12 mouse cellular contexts compared by ENCODE assay signal in genomic region chr10:3567821-3568220, GRCm38 (mm10). TPM values are rescaled to one million over a fixed set of nuclear protein-coding genes. Genes with fewer than 3 reads are reported as not detected.
DNase-seq lines count a peak whose midpoint lies in the region; ATAC-seq and TF ChIP-seq lines count a peak whose summit lies in the region.
"Had no signal": no experiment of that assay in that cellular context is flagged by ENCODE, and none has a peak within 500 bp of the region (broad histone marks: within the 10 kb centered on the region; RNA-seq: fewer than 3 reads in every experiment).

No protein-coding gene starts in this region.

- no peak for TF ChIP-seq POLR2A in CH12.LX (IDR thresholded peaks at IDR 0.05; ENCODE audit: low read depth, low read length)

- 70% methylated on average over 6 of the region's 6 CpGs for WGBS in forebrain, postnatal 0 days
- WGBS in forebrain, embryonic 14.5 days = 72% methylated on average over 6 of the region's 6 CpGs
- WGBS in liver, embryonic 14.5 days (ENCODE audit: insufficient replicate concordance) = 44% methylated on average over 6 of the region's 6 CpGs
- 62% methylated on average over 6 of the region's 6 CpGs for WGBS in liver, embryonic 11.5 days

- in situ Hi-C loops in CH12.LX (cut with MboI; ENCODE audit: low pct_ligation_motif_present, low pct_unique_long_range_greater_than_20kb, low sequenced_read_pairs) = no loop called here

- no peak overlapping the region for H3K4me2 ChIP-seq in forebrain, postnatal 0 days (ENCODE audit: low read depth)
- no peak overlapping the region for H3K4me2 ChIP-seq in forebrain, embryonic 14.5 days (ENCODE audit: low read length)
- no peak overlapping the region for H3K4me2 ChIP-seq in liver, embryonic 14.5 days (ENCODE audit: low read depth)
- H3K4me2 ChIP-seq in liver, embryonic 11.5 days = no peak overlapping the region
- no peak overlapping the region for H3K4me2 ChIP-seq in CH12.LX (ENCODE audit: insufficient read depth, low read depth, poor library complexity, severe bottlenecking)
- H3K4me2 ChIP-seq: heart, embryonic 15.5 days; limb, embryonic 12.5 days had no signal

- H3K9ac ChIP-seq in forebrain, postnatal 0 days = no peak overlapping the region
- no peak overlapping the region for H3K9ac ChIP-seq in forebrain, embryonic 14.5 days (ENCODE audit: low read length)
- no peak overlapping the region for H3K9ac ChIP-seq in liver, embryonic 14.5 days (replicated peaks)
- no peak overlapping the region for H3K9ac ChIP-seq in liver, embryonic 11.5 days (ENCODE audit: low read depth, low read length)
- no peak overlapping the region for H3K9ac ChIP-seq in CH12.LX (ENCODE audit: insufficient read depth, low read depth)
- H3K9ac ChIP-seq: heart, embryonic 15.5 days; limb, embryonic 12.5 days had no signal

- H3K27me3 ChIP-seq in forebrain, postnatal 0 days (ENCODE audit: insufficient read depth, low read length) = no peaks in the 10 kb centered on the region
- no peaks in the 10 kb centered on the region for H3K27me3 ChIP-seq in forebrain, embryonic 14.5 days (replicated peaks; ENCODE audit: control insufficient read depth, insufficient read depth, low read length)
- H3K27me3 ChIP-seq in liver, embryonic 14.5 days (ENCODE audit: control insufficient read depth, insufficient read depth, low read length) = no peaks in the 10 kb centered on the region
- no peaks in the 10 kb centered on the region for H3K27me3 ChIP-seq in liver, embryonic 11.5 days (replicated peaks; ENCODE audit: control insufficient read depth, insufficient read depth, low read length)
- H3K27me3 ChIP-seq in CH12.LX (replicated peaks) = no peaks in the 10 kb centered on the region
- H3K27me3 ChIP-seq: heart, embryonic 15.5 days; limb, embryonic 12.5 days; megakaryocyte, embryonic 14.5 days had no signal

- DNase-seq in forebrain, postnatal 0 days = no peak
- no peak for DNase-seq in forebrain, embryonic 14.5 days (ENCODE audit: low spot score)
- DNase-seq in liver, embryonic 14.5 days (ENCODE audit: low read depth in 3 of 3, low spot score in 3 of 3) = no peak
- no peak for DNase-seq in liver, embryonic 11.5 days (ENCODE audit: low spot score)
- DNase-seq in CH12.LX (ENCODE audit: extremely low read depth) = peak; percentile 12
- peak; percentile 4 for DNase-seq in c-Kit-positive CD71-negative TER-119-negative erythroid progenitor cells, embryonic 14.5 days (ENCODE audit: low read depth)
- no peak for DNase-seq in cerebellum, postnatal 4 days (ENCODE audit: low spot score in 2 of 2)
- DNase-seq in frontal cortex, postnatal 14 days (ENCODE audit: low spot score in 2 of 2) = no peak
- DNase-seq: gastrocnemius, postnatal 10 days had no signal

- no peak for TF ChIP-seq EP300 in liver, embryonic 14.5 days (IDR thresholded peaks at IDR 0.05; ENCODE audit: low read depth)
- no peak for TF ChIP-seq EP300 in CH12.LX (IDR thresholded peaks at IDR 0.05; ENCODE audit: low read length)

- dilution Hi-C loops in CH12.LX (cut with MboI; ENCODE audit: extremely low pct_ligation_motif_present, extremely low pct_unique_long_range_greater_than_20kb, low sequenced_read_pairs) = no loop called here

- no peak for TF ChIP-seq RAD21 in CH12.LX (IDR thresholded peaks at IDR 0.05; ENCODE audit: low read depth, low read length)

- no peak for ATAC-seq in forebrain, postnatal 0 days
- no peak for ATAC-seq in forebrain, embryonic 14.5 days
- ATAC-seq in liver, embryonic 14.5 days (ENCODE audit: insufficient read depth) = no peak
- no peak for ATAC-seq in liver, embryonic 11.5 days (replicated peaks; ENCODE audit: low FRiP score)

- no peak overlapping the region for H3K4me3 ChIP-seq in forebrain, postnatal 0 days (ENCODE audit: low read depth, low read length)
- no peak overlapping the region for H3K4me3 ChIP-seq in forebrain, embryonic 14.5 days (ENCODE audit: low read depth, low read length)
- H3K4me3 ChIP-seq in liver, embryonic 14.5 days (ENCODE audit: insufficient read depth in 1 of 2, low read depth in 2 of 2, low read length in 2 of 2) = no peak overlapping the region
- H3K4me3 ChIP-seq in liver, embryonic 11.5 days (ENCODE audit: low read depth, low read length) = no peak overlapping the region
- no peak overlapping the region for H3K4me3 ChIP-seq in CH12.LX (replicated peaks in 1 of 3; ENCODE audit: low read depth in 2 of 3, low read length in 2 of 3, poor library complexity in 1 of 3)
- H3K4me3 ChIP-seq: heart, embryonic 15.5 days; limb, embryonic 12.5 days; megakaryocyte, embryonic 14.5 days had no signal

- H3K36me3 ChIP-seq in forebrain, postnatal 0 days (ENCODE audit: insufficient read depth) = no peaks in the 10 kb centered on the region
- no peaks in the 10 kb centered on the region for H3K36me3 ChIP-seq in forebrain, embryonic 14.5 days (ENCODE audit: control insufficient read depth, insufficient read depth, low read length)
- no peaks in the 10 kb centered on the region for H3K36me3 ChIP-seq in liver, embryonic 14.5 days (replicated peaks; ENCODE audit: control insufficient read depth, insufficient read depth, low read depth)
- no peaks in the 10 kb centered on the region for H3K36me3 ChIP-seq in liver, embryonic 11.5 days (ENCODE audit: control insufficient read depth, insufficient read depth, low read length)
- no peaks in the 10 kb centered on the region for H3K36me3 ChIP-seq in CH12.LX (replicated peaks in 1 of 2; ENCODE audit: control insufficient read depth in 1 of 2, insufficient read depth in 1 of 2, low read length in 1 of 2)
- H3K36me3 ChIP-seq: heart, embryonic 15.5 days; limb, embryonic 12.5 days had no signal

- H3K4me1 ChIP-seq in forebrain, postnatal 0 days (ENCODE audit: insufficient read depth) = no peaks in the 10 kb centered on the region
- no peaks in the 10 kb centered on the region for H3K4me1 ChIP-seq in forebrain, embryonic 14.5 days (ENCODE audit: control insufficient read depth, insufficient read depth, low read length)
- H3K4me1 ChIP-seq in liver, embryonic 14.5 days (replicated peaks; ENCODE audit: control insufficient read depth in 2 of 2, insufficient read depth in 2 of 2, low read length in 1 of 2) = no peaks in the 10 kb centered on the region; a peak in 1 of 4 replicates
- H3K4me1 ChIP-seq in liver, embryonic 11.5 days (replicated peaks; ENCODE audit: control insufficient read depth, insufficient read depth, low read length) = no peaks in the 10 kb centered on the region
- H3K4me1 ChIP-seq in CH12.LX (ENCODE audit: control insufficient read depth in 1 of 2, insufficient read depth in 2 of 2) = 0 out of 4 replicates have a peak, but pooled peaks cover 0 to 3% of the 10 kb centered on the region in 2 experiments
- H3K4me1 ChIP-seq: heart, embryonic 15.5 days; limb, embryonic 12.5 days; megakaryocyte, embryonic 14.5 days had no signal

- TF ChIP-seq CTCF in forebrain, postnatal 0 days (IDR thresholded peaks at IDR 0.05; ENCODE audit: low read depth) = 0 out of 2 replicates have a peak, but pooled peaks have one; percentile 15
- TF ChIP-seq CTCF in liver, embryonic 14.5 days (IDR thresholded peaks at IDR 0.05; ENCODE audit: low read depth) = peak; percentile 62
- TF ChIP-seq CTCF in CH12.LX (conservative IDR thresholded peaks at IDR 0.05 in 1 of 2, IDR thresholded peaks at IDR 0.05 in 1 of 2; ENCODE audit: low read depth in 2 of 2, low read length in 2 of 2) = peak; percentile 40 to 45

- no peaks in the 10 kb centered on the region for H3K79me2 ChIP-seq in CH12.LX (replicated peaks; ENCODE audit: control insufficient read depth, extremely low read depth, insufficient read depth, poor library complexity, severe bottlenecking)

- no peak overlapping the region for H3K27ac ChIP-seq in forebrain, postnatal 0 days (ENCODE audit: low read depth, low read length)
- no peak overlapping the region for H3K27ac ChIP-seq in forebrain, embryonic 14.5 days (ENCODE audit: low read depth, low read length)
- no peak overlapping the region for H3K27ac ChIP-seq in liver, embryonic 14.5 days
- no peak overlapping the region for H3K27ac ChIP-seq in liver, embryonic 11.5 days (ENCODE audit: low read depth, low read length)
- H3K27ac ChIP-seq in CH12.LX (ENCODE audit: insufficient read depth, low read depth) = no peak overlapping the region
- H3K27ac ChIP-seq: heart, embryonic 15.5 days; limb, embryonic 12.5 days had no signal

- no peaks in the 10 kb centered on the region for H3K9me3 ChIP-seq in forebrain, postnatal 0 days (ENCODE audit: low read length)
- H3K9me3 ChIP-seq in forebrain, embryonic 14.5 days (replicated peaks; ENCODE audit: control insufficient read depth, low read length) = no peaks in the 10 kb centered on the region
- no peaks in the 10 kb centered on the region for H3K9me3 ChIP-seq in liver, embryonic 14.5 days (ENCODE audit: control insufficient read depth, low read length)
- no peaks in the 10 kb centered on the region for H3K9me3 ChIP-seq in liver, embryonic 11.5 days (ENCODE audit: control insufficient read depth, low read length)
- no peaks in the 10 kb centered on the region for H3K9me3 ChIP-seq in CH12.LX (replicated peaks; ENCODE audit: low read length)
- H3K9me3 ChIP-seq: heart, embryonic 15.5 days; limb, embryonic 12.5 days had no signal

TF ChIP-seq in CH12.LX, 34 proteins besides CTCF, POLR2A, EP300 and RAD21 (continues in another document):
- TF ChIP-seq ETS1 (conservative IDR thresholded peaks at IDR 0.05; ENCODE audit: low read depth, low read length) (no peak), TBP (conservative IDR thresholded peaks at IDR 0.05; ENCODE audit: low read depth, low read length) (no peak), E2F4 (IDR thresholded peaks at IDR 0.05; ENCODE audit: insufficient replicate concordance, low read depth, low read length) (no peak), TCF12 (IDR thresholded peaks at IDR 0.05; ENCODE audit: low read depth, low read length) (no peak), HCFC1 (IDR thresholded peaks at IDR 0.05; ENCODE audit: low read depth, low read length) (no peak), RCOR1 (conservative IDR thresholded peaks at IDR 0.05; ENCODE audit: low read depth, low read length) (no peak), NELFE (IDR thresholded peaks at IDR 0.05; ENCODE audit: low read depth, low read length) (no peak), JUND (conservative IDR thresholded peaks at IDR 0.05; ENCODE audit: low read depth, low read length) (no peak), ZKSCAN1 (IDR thresholded peaks at IDR 0.05; ENCODE audit: borderline replicate concordance, low read depth, low read length) (no peak), SIN3A (IDR thresholded peaks at IDR 0.05; ENCODE audit: low read length) (no peak), UBTF (IDR thresholded peaks at IDR 0.05; ENCODE audit: low read depth, low read length) (no peak)

RNA-seq across cellular contexts. Expression of gene Iyd, which starts 27.8 kb away (rescaled TPM):
- 0.81 and 1.2 TPM in 2 replicates for total RNA-seq in forebrain, postnatal 0 days (2014; rRNA removed)
- 0.47 and 0.50 TPM in 2 replicates for polyA plus RNA-seq in forebrain, postnatal 0 days (2015; fragmentation: Nextera tagmentation; extraction: Ambion mirVana)
- polyA plus RNA-seq in forebrain, embryonic 14.5 days (2014; fragmentation: Nextera tagmentation; extraction: Ambion mirVana) = 0.53 and 0.91 TPM in 2 replicates
- polyA plus RNA-seq in liver, embryonic 14.5 days (2012; rRNA removed) = 2.5 and 3.8 TPM in 2 replicates
- polyA plus RNA-seq in liver, embryonic 14.5 days (2014; fragmentation: Nextera tagmentation; extraction: Ambion mirVana) = 9.8 and 12.4 TPM in 2 replicates
- polyA plus RNA-seq in liver, embryonic 11.5 days (2014; fragmentation: Nextera tagmentation; extraction: Ambion mirVana) = 3.6 and 4.0 TPM in 2 replicates
- total RNA-seq in CH12.LX (2012; rRNA removed) (not detected in 2 replicates), CH12.LX (2014; rRNA removed) (not detected in 2 replicates)
- polyA plus RNA-seq in CH12.LX (2012; ENCODE audit: insufficient read length, low read depth) = not detected in 2 replicates
- polyA plus RNA-seq: limb, embryonic 12.5 days had no signal

Comparison
In these comparisons a context has a peak if more than half of its experiments do, and no peak if none do; other contexts are left out.
1. DNase-seq: peak in CH12.LX (single experiment) and c-Kit-positive CD71-negative TER-119-negative erythroid progenitor cells, embryonic 14.5 days (single experiment); none in forebrain, postnatal 0 days (single experiment), forebrain, embryonic 14.5 days (single experiment), liver, embryonic 14.5 days (0 of 3), liver, embryonic 11.5 days (single experiment), cerebellum, postnatal 4 days (0 of 2) and frontal cortex, postnatal 14 days (0 of 2).
2. Peak in every context shown above with its lines, with median percentiles within 50 percentile points of each other: CTCF ChIP-seq.